Mouse (Mus musculus) ES-E14 (cell line): Measurements from ENCODE around the gene Fancg. TPM values are rescaled to one million over a fixed set of nuclear protein-coding genes. Genes with fewer than 3 reads are reported as not detected.

Experiments used
- DNase-seq: peaks from one replicate; pipeline ENCODE4 v3.0.0-alpha.2; 2013; ENCODE audit warnings: low read depth, low spot score
- H3K27ac ChIP-seq: 2 replicates; pipeline ENCODE4 v1.5.1; 2012; ENCODE audit warnings: low read depth, mild to moderate bottlenecking, low read length, moderate library complexity, mixed read lengths; ENCODE audit not compliant: poor library complexity, insufficient read depth, severe bottlenecking
- H3K36me3 ChIP-seq: 2 replicates; pipeline ENCODE4 v1.6.1; 2012; ENCODE audit warnings: mild to moderate bottlenecking, low read length, moderate library complexity, mixed read lengths; ENCODE audit not compliant: control insufficient read depth, poor library complexity, insufficient read depth, severe bottlenecking
- H3K4me1 ChIP-seq, 2 experiments: fragments of 150-350 bp in 1 of 2; sonication (generic) in 1 of 2; 2 replicates each; pipeline ENCODE4 v1.6.1; 2012; ENCODE audit warnings: low read length in 2 of 2, mild to moderate bottlenecking in 1 of 2, mixed read lengths in 1 of 2; ENCODE audit not compliant: control insufficient read depth in 2 of 2, insufficient read depth in 2 of 2, poor library complexity in 1 of 2
- H3K4me3 ChIP-seq, 2 experiments: fragments of 150-350 bp in 1 of 2; sonication (generic) in 1 of 2; 2 replicates each; pipeline ENCODE4 v1.5.1; 2012; ENCODE audit warnings: low read length in 2 of 2, low read depth in 1 of 2, mild to moderate bottlenecking in 1 of 2, mixed read lengths in 1 of 2; ENCODE audit not compliant: insufficient read depth in 1 of 2, poor library complexity in 1 of 2, severe bottlenecking in 1 of 2
- H3K9ac ChIP-seq: 2 replicates; pipeline ENCODE4 v1.6.1; 2012; ENCODE audit warnings: low read depth, mild to moderate bottlenecking, low read length, mixed read lengths; ENCODE audit not compliant: poor library complexity, insufficient read depth, severe bottlenecking
- H3K9me3 ChIP-seq: fragments of 150-350 bp; sonication (generic); 2 replicates; pipeline ENCODE4 v1.6.1; 2012; ENCODE audit warnings: low read depth, mild to moderate bottlenecking, low read length; ENCODE audit not compliant: control insufficient read depth, insufficient read depth
- CHD2 ChIP-seq: IDR thresholded peaks from 2 replicates; pipeline ENCODE4 v1.6.1; 2014; ENCODE audit warnings: mild to moderate bottlenecking, low read depth, low read length, inconsistent platforms
- HCFC1 ChIP-seq: IDR thresholded peaks from 2 replicates; pipeline ENCODE4 v1.6.1; 2012; ENCODE audit warnings: low read length, inconsistent platforms, borderline replicate concordance; ENCODE audit not compliant: insufficient read depth
- MAFK ChIP-seq: IDR thresholded peaks from 2 replicates; pipeline ENCODE4 v1.6.1; 2014; ENCODE audit warnings: mild to moderate bottlenecking, low read depth, low read length, inconsistent platforms; ENCODE audit not compliant: insufficient read depth
- ZC3H11A ChIP-seq: IDR thresholded peaks from 2 replicates; pipeline ENCODE4 v1.6.1; 2012; ENCODE audit warnings: low read depth, mild to moderate bottlenecking, inconsistent platforms, low read length, borderline replicate concordance
- ZNF384 ChIP-seq: IDR thresholded peaks from 2 replicates; pipeline ENCODE4 v1.6.1; 2012; ENCODE audit warnings: low read depth, low read length, inconsistent platforms
- in situ Hi-C, 2 experiments: fragments of 600-800 bp; cut with MboI; formaldehyde crosslinking; loops; one replicate each; pipeline ENCODE4 v1.15.1; 2025; ENCODE audit warnings: low sequenced_read_pairs in 2 of 2, inconsistent platforms in 1 of 2; ENCODE audit not compliant: unreplicated experiment in 2 of 2
- total RNA-seq: library from RNA; depleted of rRNA; stranded (reverse); fragments of 300-350 nt; gene quantifications from 2 replicates; pipeline ENCODE4 v1.2.3, GENCODE M21; 2012; rRNA removed

The Fancg gene
- 13.0 and 16.9 TPM in 2 replicates for total RNA-seq

DNA sequence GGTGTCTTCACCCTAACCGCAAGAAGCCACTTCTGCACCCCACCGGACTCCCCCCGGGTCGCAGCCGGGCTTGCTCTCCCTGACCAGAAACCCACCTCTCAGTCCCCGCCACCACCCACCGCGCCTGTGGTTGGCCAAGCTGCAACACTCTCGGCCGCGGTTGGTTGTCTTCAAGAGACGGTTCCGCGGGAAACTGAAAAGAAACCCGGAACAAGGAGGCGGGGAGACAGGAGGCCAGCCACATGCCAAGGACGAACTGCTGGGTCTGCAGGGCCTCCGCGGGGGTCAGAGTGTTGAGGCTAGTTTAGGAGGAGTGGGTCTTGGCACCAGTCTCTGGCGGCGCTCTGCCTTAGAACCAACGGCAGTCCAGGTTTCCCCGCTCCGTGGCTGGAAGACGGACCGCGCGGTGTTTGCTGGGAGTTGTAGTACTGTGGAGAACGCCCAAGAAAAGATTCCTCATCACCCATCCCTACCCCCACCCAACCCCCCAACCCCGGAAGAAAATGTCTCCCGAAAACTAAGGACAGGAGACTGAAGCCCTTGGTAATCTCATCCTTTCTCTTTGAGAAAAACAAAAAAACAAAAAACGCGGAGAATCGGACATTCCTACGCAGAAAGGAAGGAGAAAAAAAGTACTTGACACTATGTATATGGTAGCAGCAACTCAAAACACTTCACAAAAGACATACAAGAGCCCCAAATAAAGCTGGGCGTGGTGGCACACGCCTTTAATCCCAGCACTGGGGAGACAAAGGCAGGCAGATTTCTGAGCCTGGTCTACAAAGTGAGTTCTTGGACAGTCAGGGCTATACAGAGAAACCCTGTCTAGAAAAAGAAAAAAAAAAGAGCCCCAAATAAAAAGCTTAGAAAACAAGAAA lies at the start of gene Fancg:
Fancg (minus strand) TSS at position 346 of the 878 bp plus-strand sequence.
- TF ChIP-seq ZNF384 (peak; percentile 47; the same call in 1 of the 2 replicates), ZC3H11A (no peak), HCFC1 (peak; percentile 84), MAFK (no peak)
- peak; percentile 71 for DNase-seq
- Histone ChIP-seq H3K4me3 (peak within 1 kb of the TSS; percentile 89 to 95), H3K9me3 (no peaks in the 10 kb centered on the region), H3K36me3 (0 out of 2 replicates have a peak, but pooled peaks cover 2% of the 10 kb centered on the region), H3K4me1 (peaks cover 0 to 10% of the 10 kb centered on the region in 2 experiments; a peak in 2 of 4 replicates), H3K9ac (peak within 1 kb of the TSS; percentile 91), H3K27ac (peak within 1 kb of the TSS; percentile 72)
- in situ Hi-C loops: no loop called here

GRCm38 (mm10) chr4:43059697-43060096 lies 49.4 kb upstream of the Fancg start:
- in situ Hi-C loops: no loop called here
- H3K9me3 ChIP-seq: no peaks in the 10 kb centered on the region
- peaks cover 0 to 2% of the 10 kb centered on the region in 2 experiments; a peak in 1 of 4 replicates for H3K4me1 ChIP-seq
- H3K36me3 ChIP-seq: no peaks in the 10 kb centered on the region
- H3K9ac ChIP-seq: 0 out of 2 replicates have a peak overlapping the region, but pooled peaks have one; percentile 79
- no peak overlapping the region for H3K27ac ChIP-seq
- DNase-seq: no peak
- TF ChIP-seq ZC3H11A (no peak), MAFK (no peak), ZNF384 (no peak), HCFC1 (no peak), CHD2 (no peak)
- H3K4me3 ChIP-seq: peak overlapping the region; percentile 75 to 97

DNA sequence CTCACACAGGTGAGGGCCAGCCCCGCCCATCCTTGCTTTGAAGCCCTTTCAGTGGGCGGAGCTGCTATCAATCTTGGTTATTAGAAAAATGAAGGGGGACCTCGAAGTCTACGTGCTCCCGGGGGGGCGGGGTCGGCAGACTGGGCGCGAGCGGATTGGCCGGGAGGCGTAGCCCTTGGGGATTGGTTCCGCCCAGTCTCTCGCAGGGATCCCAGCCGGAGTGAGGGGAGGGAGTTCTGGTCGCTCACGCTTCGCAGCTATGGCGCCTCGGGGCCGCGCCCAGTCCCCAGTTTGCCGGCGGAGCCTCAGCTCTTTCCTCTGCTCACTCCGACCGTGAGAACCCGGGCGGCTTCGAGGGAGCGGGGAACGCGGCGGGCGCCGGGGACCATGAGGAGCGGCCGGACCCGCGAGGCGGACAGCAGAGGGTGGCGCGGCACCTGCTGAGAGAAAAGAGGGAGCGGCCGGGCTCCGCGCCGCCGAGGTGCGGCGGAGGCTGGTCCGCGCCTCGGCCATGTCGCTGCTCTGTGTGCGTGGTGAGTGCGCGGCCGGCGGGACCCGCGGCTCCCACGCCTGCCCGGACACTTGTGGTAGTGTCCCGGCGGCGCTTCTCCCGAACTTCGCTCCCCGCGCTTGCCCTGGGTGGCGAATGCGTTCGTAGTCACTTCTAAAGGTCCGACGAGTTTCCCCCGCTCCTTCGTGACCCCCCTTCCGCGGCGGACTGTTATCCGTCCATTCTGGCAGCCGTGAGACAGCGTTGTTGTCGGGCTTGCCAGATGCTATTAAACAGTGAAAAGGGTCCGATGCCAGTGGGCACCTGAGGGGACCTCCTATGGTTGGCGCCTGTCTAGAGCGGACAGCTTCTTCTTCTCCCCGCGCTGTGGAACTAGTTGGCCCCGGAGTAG lies 48.7 kb upstream of the Fancg start, which contains the start of gene Unc13b:
Unc13b (plus strand) TSS at position 201 of the 902 bp plus-strand sequence.
- no peak for TF ChIP-seq ZC3H11A
- TF ChIP-seq ZNF384: no peak
- no peak for TF ChIP-seq CHD2
- no peak for TF ChIP-seq MAFK
- H3K9ac ChIP-seq: peak within 1 kb of the TSS; percentile 79
- peak; percentile 90 for DNase-seq
- peak within 1 kb of the TSS; percentile 75 to 97 for H3K4me3 ChIP-seq
- no peak within 1 kb of the TSS for H3K27ac ChIP-seq
- H3K9me3 ChIP-seq: no peaks in the 10 kb centered on the region
- in situ Hi-C loops: no loop called here
- peaks cover 0 to 2% of the 10 kb centered on the region in 2 experiments; a peak in 1 of 4 replicates for H3K4me1 ChIP-seq
- no peaks in the 10 kb centered on the region for H3K36me3 ChIP-seq

- Histone ChIP-seq H3K9me3 (no peaks in the 10 kb centered on the region), H3K9ac (no peak overlapping the region), H3K36me3 (no peaks in the 10 kb centered on the region), H3K4me1 (peaks cover 0 to 2% of the 10 kb centered on the region in 2 experiments; a peak in 1 of 4 replicates), H3K4me3 (peak overlapping the region; percentile 8 to 97; a peak in 2 of 4 replicates), H3K27ac (no peak overlapping the region)
- TF ChIP-seq HCFC1: no peak
- no peak for TF ChIP-seq ZC3H11A
- no peak for TF ChIP-seq ZNF384
- no peak for TF ChIP-seq MAFK
- no peak for TF ChIP-seq CHD2
- in situ Hi-C loops: no loop called here
- no peak for DNase-seq
These were observed 48.1 kb upstream of the Fancg start for GRCm38 (mm10) chr4:43058392-43058752.
